10 mouse cellular contexts compared by ENCODE assay signal in genomic region chr10:75255091-75255490, GRCm38 (mm10). TPM values are rescaled to one million over a fixed set of nuclear protein-coding genes. Genes with fewer than 3 reads are reported as not detected.
DNase-seq lines count a peak whose midpoint lies in the region; ATAC-seq and TF ChIP-seq lines count a peak whose summit lies in the region.
"Had no signal": no experiment of that assay in that cellular context is flagged by ENCODE, and none has a peak within 500 bp of the region (broad histone marks: within the 10 kb centered on the region; RNA-seq: fewer than 3 reads in every experiment).

No protein-coding gene starts in this region.

- H3K9me3 ChIP-seq in heart, embryonic 11.5 days (replicated peaks; ENCODE audit: control insufficient read depth, low read length): no peaks in the 10 kb centered on the region
- no peaks in the 10 kb centered on the region for H3K9me3 ChIP-seq in midbrain, postnatal 0 days (ENCODE audit: low read length)
- H3K9me3 ChIP-seq in midbrain, embryonic 10.5 days (replicated peaks): no peaks in the 10 kb centered on the region
- H3K9me3 ChIP-seq: heart, embryonic 15.5 days; stomach, embryonic 15.5 days had no signal

- no peaks in the 10 kb centered on the region for H3K27me3 ChIP-seq in heart, adult 2 months (ENCODE audit: control insufficient read depth, insufficient read depth, low read length)
- no peaks in the 10 kb centered on the region for H3K27me3 ChIP-seq in heart, embryonic 11.5 days (ENCODE audit: control insufficient read depth, insufficient read depth, low read length)
- no peaks in the 10 kb centered on the region for H3K27me3 ChIP-seq in midbrain, postnatal 0 days (ENCODE audit: insufficient read depth, low read length)
- H3K27me3 ChIP-seq in midbrain, embryonic 10.5 days (ENCODE audit: low read depth, poor library complexity, severe bottlenecking): no peaks in the 10 kb centered on the region
- H3K27me3 ChIP-seq: heart, embryonic 15.5 days; stomach, embryonic 15.5 days had no signal

- no peak overlapping the region for H3K4me3 ChIP-seq in heart, adult 2 months
- H3K4me3 ChIP-seq in heart, embryonic 11.5 days (ENCODE audit: low read depth, low read length): no peak overlapping the region
- H3K4me3 ChIP-seq in midbrain, postnatal 0 days (ENCODE audit: low read depth, low read length): no peak overlapping the region
- no peak overlapping the region for H3K4me3 ChIP-seq in midbrain, embryonic 10.5 days
- H3K4me3 ChIP-seq: heart, embryonic 15.5 days; stomach, embryonic 15.5 days had no signal

- peaks cover 15% of the 10 kb centered on the region for H3K36me3 ChIP-seq in heart, adult 2 months (ENCODE audit: control insufficient read depth, insufficient read depth, low read length)
- peaks cover 11% of the 10 kb centered on the region for H3K36me3 ChIP-seq in heart, embryonic 11.5 days (ENCODE audit: control insufficient read depth, insufficient read depth, low read length)
- H3K36me3 ChIP-seq in midbrain, postnatal 0 days (ENCODE audit: insufficient read depth, low read length): peaks cover 16% of the 10 kb centered on the region
- peaks cover 51% of the 10 kb centered on the region for H3K36me3 ChIP-seq in midbrain, embryonic 10.5 days

- no peak for ATAC-seq in heart, embryonic 11.5 days (replicated peaks; ENCODE audit: insufficient number of reproducible peaks, low FRiP score, low TSS enrichment)
- ATAC-seq in midbrain, postnatal 0 days (ENCODE audit: low FRiP score): no peak

- no peak for TF ChIP-seq POLR2A in heart, adult 2 months (IDR thresholded peaks at IDR 0.05; ENCODE audit: insufficient read depth, low read depth, low read length)

- no peak for DNase-seq in heart, adult 2 months
- peak; percentile 57 for DNase-seq in midbrain, postnatal 0 days (ENCODE audit: low spot score)
- DNase-seq in midbrain, embryonic 10.5 days (ENCODE audit: low spot score): no peak
- peak; percentile 22 for DNase-seq in fibroblast of lung, adult 2 months (ENCODE audit: low read depth)
- DNase-seq in skeletal muscle tissue, adult 2 months (ENCODE audit: low read depth, low spot score): peak; percentile 10
- DNase-seq in ovary, adult 18-20 months (ENCODE audit: low spot score): no peak
- no peak for DNase-seq in ovary, postnatal 14 days (ENCODE audit: low spot score)

- intact Hi-C loops in heart, adult 2 months (cut with DNase I): loop anchor here (1.0 to 2.0 kb wide), 4 partner anchors 62 to 232 kb away; partner anchors contain the start of gene Adora2a

- H3K27ac ChIP-seq in heart, adult 2 months: no peak overlapping the region
- H3K27ac ChIP-seq in heart, embryonic 11.5 days (ENCODE audit: low read depth, low read length): no peak overlapping the region
- no peak overlapping the region for H3K27ac ChIP-seq in midbrain, postnatal 0 days (ENCODE audit: low read depth, low read length)
- no peak overlapping the region for H3K27ac ChIP-seq in midbrain, embryonic 10.5 days (replicated peaks)
- H3K27ac ChIP-seq: heart, embryonic 15.5 days; stomach, embryonic 15.5 days had no signal

- TF ChIP-seq CTCF in heart, adult 2 months (IDR thresholded peaks at IDR 0.05): peak; percentile 82
- TF ChIP-seq CTCF in midbrain, postnatal 0 days (IDR thresholded peaks at IDR 0.05): peak; percentile 76

- 74% methylated on average over 2 of the region's 2 CpGs for WGBS in heart, adult 2 months
- 71% methylated on average over 2 of the region's 2 CpGs for WGBS in heart, embryonic 11.5 days (ENCODE audit: insufficient replicate concordance)
- WGBS in midbrain, postnatal 0 days: 76% methylated on average over 2 of the region's 2 CpGs
- WGBS in midbrain, embryonic 10.5 days: 69% methylated on average over 2 of the region's 2 CpGs

- H3K79me2 ChIP-seq in heart, adult 2 months (replicated peaks; ENCODE audit: control insufficient read depth, insufficient read depth, low read length): no peaks in the 10 kb centered on the region

- peaks cover 5% of the 10 kb centered on the region for H3K4me1 ChIP-seq in heart, adult 2 months (ENCODE audit: control insufficient read depth, insufficient read depth, low read length)
- peaks cover 10% of the 10 kb centered on the region for H3K4me1 ChIP-seq in heart, embryonic 11.5 days (ENCODE audit: control insufficient read depth, insufficient read depth, low read length)
- H3K4me1 ChIP-seq in midbrain, postnatal 0 days (ENCODE audit: insufficient read depth, low read length): no peaks in the 10 kb centered on the region
- H3K4me1 ChIP-seq in midbrain, embryonic 10.5 days: no peaks in the 10 kb centered on the region
- H3K4me1 ChIP-seq: stomach, embryonic 15.5 days had no signal

- H3K4me2 ChIP-seq in heart, embryonic 11.5 days: no peak overlapping the region
- H3K4me2 ChIP-seq in midbrain, postnatal 0 days (ENCODE audit: low read depth, low read length, poor library complexity, severe bottlenecking): no peak overlapping the region
- H3K4me2 ChIP-seq: heart, embryonic 15.5 days; stomach, embryonic 15.5 days had no signal

- no peak overlapping the region for H3K9ac ChIP-seq in heart, adult 2 months (ENCODE audit: low read depth, low read length)
- no peak overlapping the region for H3K9ac ChIP-seq in heart, embryonic 11.5 days (ENCODE audit: low read depth, low read length)
- H3K9ac ChIP-seq in midbrain, postnatal 0 days (replicated peaks; ENCODE audit: low read length, poor library complexity, severe bottlenecking): no peak overlapping the region
- H3K9ac ChIP-seq: heart, embryonic 15.5 days; stomach, embryonic 15.5 days had no signal

- TF ChIP-seq EP300 in heart, adult 2 months (IDR thresholded peaks at IDR 0.05; ENCODE audit: insufficient read depth, low read depth, low read length): no peak

RNA-seq across cellular contexts. Expression of gene Specc1l, which starts 43.2 kb away (rescaled TPM):
- total RNA-seq in heart, adult 2 months (2021): 10 to 100 TPM; 37.9 to 39.6 TPM
- 17.4 and 17.9 TPM in 2 replicates for polyA plus RNA-seq in heart, adult 2 months (2012; rRNA removed)
- 15.7 and 16.6 TPM in 2 replicates for polyA plus RNA-seq in heart, embryonic 11.5 days (2014; fragmentation: Nextera tagmentation; extraction: Ambion mirVana)
- total RNA-seq in midbrain, postnatal 0 days (2014; rRNA removed): 37.5 and 52.8 TPM in 2 replicates
- 21.1 and 23.6 TPM in 2 replicates for polyA plus RNA-seq in midbrain, postnatal 0 days (2015; fragmentation: Nextera tagmentation; extraction: Ambion mirVana)
- 34.9 and 42.7 TPM in 2 replicates for polyA plus RNA-seq in midbrain, embryonic 10.5 days (2016; fragmentation: Nextera tagmentation; extraction: Ambion mirVana)

Comparison
In these comparisons a context has a peak if more than half of its experiments do, and no peak if none do; other contexts are left out.
1. DNase-seq: peak in midbrain, postnatal 0 days (single experiment), fibroblast of lung, adult 2 months (single experiment) and skeletal muscle tissue, adult 2 months (single experiment); none in heart, adult 2 months (0 of 2), midbrain, embryonic 10.5 days (single experiment), ovary, adult 18-20 months (single experiment) and ovary, postnatal 14 days (single experiment).